ENCODE assay signal across 12 mouse cellular contexts in genomic region chr16:49818627-49819026, GRCm38 (mm10). TPM values are rescaled to one million over a fixed set of nuclear protein-coding genes. Genes with fewer than 3 reads are reported as not detected.
DNase-seq lines count a peak whose midpoint lies in the region; ATAC-seq and TF ChIP-seq lines count a peak whose summit lies in the region.
"Had no signal": no experiment of that assay in that cellular context is flagged by ENCODE, and none has a peak within 500 bp of the region (broad histone marks: within the 10 kb centered on the region; RNA-seq: fewer than 3 reads in every experiment).

No protein-coding gene starts in this region.

- H3K4me1 ChIP-seq in liver, embryonic 11.5 days (replicated peaks; ENCODE audit: control insufficient read depth, insufficient read depth, low read length) = no peaks in the 10 kb centered on the region
- H3K4me1 ChIP-seq in small intestine, adult 2 months (ENCODE audit: control insufficient read depth, insufficient read depth, insufficient read length, low read length) = no peaks in the 10 kb centered on the region
- H3K4me1 ChIP-seq: hindbrain, embryonic 13.5 days had no signal

- no peaks in the 10 kb centered on the region for H3K36me3 ChIP-seq in liver, embryonic 11.5 days (ENCODE audit: control insufficient read depth, insufficient read depth, low read length)
- no peaks in the 10 kb centered on the region for H3K36me3 ChIP-seq in small intestine, adult 2 months (ENCODE audit: control insufficient read depth, insufficient read depth, low read length)
- H3K36me3 ChIP-seq: hindbrain, embryonic 13.5 days had no signal

- H3K27me3 ChIP-seq in liver, embryonic 11.5 days (replicated peaks; ENCODE audit: control insufficient read depth, insufficient read depth, low read length) = no peaks in the 10 kb centered on the region
- H3K27me3 ChIP-seq in small intestine, adult 2 months (ENCODE audit: control insufficient read depth, insufficient read depth, low read length) = no peaks in the 10 kb centered on the region
- H3K27me3 ChIP-seq: hindbrain, embryonic 13.5 days had no signal

- WGBS in liver, embryonic 11.5 days = 35% methylated on average over 6 of the region's 6 CpGs
- 13% methylated on average over 6 of the region's 6 CpGs for WGBS in small intestine, adult 2 months

- DNase-seq in CD4-positive, CD25-positive, alpha-beta regulatory T cell, adult 2 months (ENCODE audit: low read depth, low spot score) = peak; percentile 86
- peak; percentile 83 for DNase-seq in MEL-GATA-1-ER (ENCODE audit: extremely low read depth, low read depth)
- no peak for DNase-seq in liver, embryonic 11.5 days (ENCODE audit: low spot score)
- DNase-seq in right cerebral cortex, postnatal 4 days = no peak
- no peak for DNase-seq in testis, postnatal 14 days (ENCODE audit: low spot score)
- no peak for DNase-seq in heart, adult 11 months
- DNase-seq: gastrocnemius, postnatal 36 days; lung, postnatal 4 days had no signal

- H3K9me3 ChIP-seq in liver, embryonic 11.5 days (ENCODE audit: control insufficient read depth, low read length) = no peaks in the 10 kb centered on the region
- H3K9me3 ChIP-seq: hindbrain, embryonic 13.5 days had no signal

- no peak overlapping the region for H3K4me3 ChIP-seq in liver, embryonic 11.5 days (ENCODE audit: low read depth, low read length)
- peak overlapping the region; percentile 27; the same call in 1 of the 2 replicates for H3K4me3 ChIP-seq in small intestine, adult 2 months (ENCODE audit: low read depth, low read length)
- H3K4me3 ChIP-seq: hindbrain, embryonic 13.5 days; left cerebral cortex, adult 2 months had no signal

- 0 out of 2 replicates have a peak overlapping the region, but pooled peaks have one; percentile 4 for H3K9ac ChIP-seq in liver, embryonic 11.5 days (ENCODE audit: low read depth, low read length)
- H3K9ac ChIP-seq: hindbrain, embryonic 13.5 days had no signal

- TF ChIP-seq POLR2A in small intestine, adult 2 months (IDR thresholded peaks at IDR 0.05; ENCODE audit: low read depth, low read length) = no peak

- TF ChIP-seq CTCF in small intestine, adult 2 months (IDR thresholded peaks at IDR 0.05; ENCODE audit: extremely low read depth, insufficient read length, insufficient replicate concordance, low read depth, low read length) = no peak

- ATAC-seq in liver, embryonic 11.5 days (replicated peaks; ENCODE audit: low FRiP score) = peak; percentile 71

- H3K4me2 ChIP-seq in liver, embryonic 11.5 days = peak overlapping the region; percentile 41
- H3K4me2 ChIP-seq: hindbrain, embryonic 13.5 days had no signal

- H3K27ac ChIP-seq in liver, embryonic 11.5 days (ENCODE audit: low read depth, low read length) = no peak overlapping the region
- peak overlapping the region; percentile 71 for H3K27ac ChIP-seq in small intestine, adult 2 months (ENCODE audit: insufficient read depth, low read depth, low read length)
- H3K27ac ChIP-seq: hindbrain, embryonic 13.5 days; left cerebral cortex, adult 2 months; stomach, postnatal 0 days had no signal

RNA-seq across cellular contexts. Expression of gene Cd47, which starts 18.3 kb away (rescaled TPM):
- 261 and 281 TPM in 2 replicates for polyA plus RNA-seq in liver, embryonic 11.5 days (2014; fragmentation: Nextera tagmentation; extraction: Ambion mirVana)
- 21.7 and 56.8 TPM in 2 replicates for polyA plus RNA-seq in small intestine, adult 2 months (2012; rRNA removed)

Comparison
In these comparisons a context has a peak if more than half of its experiments do, and no peak if none do; other contexts are left out.
1. DNase-seq: peak in CD4-positive, CD25-positive, alpha-beta regulatory T cell, adult 2 months (single experiment) and MEL-GATA-1-ER (single experiment); none in liver, embryonic 11.5 days (single experiment), right cerebral cortex, postnatal 4 days (single experiment), testis, postnatal 14 days (single experiment) and heart, adult 11 months (single experiment).